Mouse (Mus musculus) brain, embryonic 14.5 days (tissue): Measurements from ENCODE around the gene Gm9833. TPM values are rescaled to one million over a fixed set of nuclear protein-coding genes. Genes with fewer than 3 reads are reported as not detected.

Experiments used
- DNase-seq: peaks from one replicate; pipeline ENCODE4 v3.0.0-alpha.2; 2011; ENCODE audit warnings: low read depth
- CTCF ChIP-seq: fragments of 200-500 bp; IDR thresholded peaks from 2 replicates; pipeline ENCODE4 v1.5.1; 2012; ENCODE audit warnings: inconsistent platforms, mild to moderate bottlenecking, moderate library complexity, borderline replicate concordance; ENCODE audit not compliant: insufficient read depth, insufficient read length; ENCODE audit errors: extremely low read depth
- POLR2A ChIP-seq: fragments of 200-500 bp; IDR thresholded peaks from 2 replicates; pipeline ENCODE4 v1.6.1; 2012; ENCODE audit warnings: mild to moderate bottlenecking, inconsistent platforms, borderline replicate concordance; ENCODE audit not compliant: poor library complexity, insufficient read depth, insufficient read length, severe bottlenecking; ENCODE audit errors: extremely low read depth
- polyA plus RNA-seq: library from polyadenylated mRNA; depleted of rRNA; stranded (reverse); fragments of >200 nt; gene quantifications from 2 replicates; pipeline ENCODE4 v1.2.3, GENCODE M21; 2012

The Gm9833 gene
- polyA plus RNA-seq, 1 experiment, result 11.8 TPM

DNA sequence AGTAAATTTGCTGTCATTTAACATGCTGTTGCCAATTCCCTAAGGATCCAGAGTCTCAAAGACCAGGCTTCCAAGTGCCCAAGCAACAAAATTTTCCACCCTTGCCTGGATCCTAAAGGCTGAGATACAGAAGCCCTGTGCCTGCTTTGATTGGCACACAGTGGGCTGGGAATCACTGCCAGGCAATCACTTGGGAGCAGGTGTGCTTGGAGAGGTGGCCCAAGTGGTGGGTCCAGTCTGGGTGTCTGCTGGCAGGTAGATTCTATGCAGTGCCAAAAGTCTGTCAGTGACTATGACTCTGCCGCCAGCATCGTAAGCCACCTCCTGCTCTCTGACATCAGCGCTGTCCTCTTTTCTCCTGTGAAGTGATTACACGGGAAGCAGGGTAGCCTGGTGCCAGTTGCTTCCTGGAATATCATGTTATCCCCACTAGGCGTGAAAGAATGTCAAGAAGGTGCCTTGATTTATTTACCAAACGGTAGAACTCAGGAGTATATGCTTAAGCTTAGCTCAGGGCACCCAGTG is 3.8 kb downstream of the Gm9833 start:
- no peak for TF ChIP-seq CTCF
- no peak for TF ChIP-seq POLR2A
- DNase-seq, result no peak

DNA sequence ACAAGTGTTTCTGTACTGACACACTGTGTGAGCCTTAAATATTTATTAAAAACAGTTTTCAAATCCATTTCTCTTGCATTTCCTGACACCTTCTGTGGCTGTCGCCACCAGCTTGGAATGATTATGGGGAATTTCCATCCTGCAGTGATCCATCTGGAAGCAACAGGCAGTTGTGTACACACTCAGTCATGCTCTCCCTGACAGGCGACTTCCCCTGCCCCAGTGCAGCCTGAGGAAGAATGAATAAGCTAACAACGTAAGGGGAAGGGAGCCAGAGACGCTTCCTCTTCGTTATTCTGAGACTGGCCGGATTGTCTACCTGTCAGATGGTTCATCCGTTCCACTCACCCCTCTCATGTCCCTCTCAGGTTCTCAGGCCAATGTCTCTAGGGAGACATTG is 4.6 kb downstream of the Gm9833 start:
- peak; percentile 15 for DNase-seq
- TF ChIP-seq POLR2A (no peak), CTCF (no peak)

DNA sequence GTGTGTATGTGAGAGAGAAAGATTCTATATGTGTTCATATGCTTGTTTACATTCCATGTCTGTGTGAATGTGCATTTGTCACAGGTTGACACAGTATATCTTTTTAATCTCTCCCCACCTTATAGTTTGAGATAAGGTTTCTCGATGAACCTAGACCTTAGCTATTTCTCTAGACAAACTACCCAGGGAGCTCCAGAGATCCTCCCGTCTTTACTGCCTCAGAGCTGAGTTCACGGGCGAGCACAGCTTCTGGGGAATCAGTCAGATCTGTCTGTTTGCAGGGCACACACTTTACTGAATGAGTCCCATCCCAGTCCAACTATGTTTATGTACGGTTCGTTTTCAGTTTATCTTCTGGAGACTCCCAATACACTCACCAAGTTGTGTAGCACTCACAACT is 5.0 kb downstream of the Gm9833 start:
- no peak for TF ChIP-seq CTCF
- TF ChIP-seq POLR2A, result no peak
- no peak for DNase-seq

DNA sequence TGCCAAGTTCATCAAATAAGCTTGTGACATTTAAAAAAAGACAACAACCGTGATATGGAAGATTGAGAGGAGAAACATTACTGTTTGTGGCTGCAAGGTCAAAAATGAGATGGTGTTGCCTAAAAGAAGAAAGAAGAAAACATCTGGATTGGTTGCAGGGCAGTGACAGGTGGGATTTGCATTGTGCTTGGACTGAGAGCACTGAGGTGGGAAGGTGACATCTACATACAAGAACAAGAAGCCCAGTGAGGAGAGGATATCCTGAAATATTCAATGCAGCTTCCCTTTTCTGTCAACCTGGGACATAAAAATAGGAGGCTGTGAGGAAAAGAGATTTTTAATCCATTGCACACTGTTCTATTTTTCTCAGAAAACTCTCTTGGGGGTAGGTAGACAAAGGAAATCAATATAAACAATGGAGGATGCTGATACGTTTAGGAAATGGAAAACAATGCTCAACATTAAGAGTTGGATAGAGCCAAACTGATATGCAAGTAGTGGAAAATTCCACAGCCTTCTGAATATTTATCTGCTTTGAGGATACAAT is 7.2 kb downstream of the Gm9833 start:
- TF ChIP-seq POLR2A (no peak), CTCF (no peak)
- no peak for DNase-seq

DNA sequence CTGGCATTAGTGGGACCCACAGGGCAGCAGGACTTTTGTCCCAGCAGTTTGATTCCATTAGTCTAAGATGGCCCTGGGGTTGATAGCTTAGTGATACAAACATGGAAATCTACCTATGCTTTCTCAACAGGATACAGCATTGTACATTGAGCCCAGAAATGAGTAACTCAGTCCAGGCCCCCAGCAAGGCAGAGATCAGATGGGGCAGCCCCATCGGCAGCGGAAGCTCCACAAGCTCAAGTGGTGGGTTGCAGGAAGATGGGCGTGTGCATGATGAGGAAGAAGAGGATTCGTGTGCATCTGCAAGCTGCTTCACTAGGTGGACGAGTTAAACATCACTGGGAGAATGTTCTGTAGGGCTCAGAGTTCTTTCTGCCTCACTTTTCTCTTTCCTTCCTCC is 11.8 kb downstream of the Gm9833 start:
- no peak for TF ChIP-seq CTCF
- TF ChIP-seq POLR2A, result no peak

DNA sequence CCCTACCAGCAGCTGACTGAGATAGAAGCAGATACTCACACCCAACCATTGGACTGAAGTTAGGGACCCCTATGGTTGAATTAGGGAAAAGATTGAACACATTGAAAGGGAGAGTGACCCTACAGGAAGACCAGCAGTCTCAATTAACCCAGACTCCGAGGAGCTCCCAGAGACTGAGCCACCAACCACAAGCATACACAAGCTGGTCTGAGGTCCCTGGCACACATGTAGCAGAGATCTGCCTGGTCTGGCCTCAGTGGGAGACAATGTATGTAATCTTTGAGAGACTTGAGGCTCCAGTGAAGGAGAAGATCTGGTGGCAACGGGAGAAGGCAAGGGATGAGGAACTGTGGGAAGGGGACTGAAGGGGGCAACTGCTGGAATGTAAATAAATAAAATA is 23.7 kb downstream of the Gm9833 start:
- TF ChIP-seq CTCF (no peak), POLR2A (no peak)
- no peak for DNase-seq

More for the DNA sequence above, 11.8 kb downstream of the Gm9833 start:
- no peak for DNase-seq

DNA sequence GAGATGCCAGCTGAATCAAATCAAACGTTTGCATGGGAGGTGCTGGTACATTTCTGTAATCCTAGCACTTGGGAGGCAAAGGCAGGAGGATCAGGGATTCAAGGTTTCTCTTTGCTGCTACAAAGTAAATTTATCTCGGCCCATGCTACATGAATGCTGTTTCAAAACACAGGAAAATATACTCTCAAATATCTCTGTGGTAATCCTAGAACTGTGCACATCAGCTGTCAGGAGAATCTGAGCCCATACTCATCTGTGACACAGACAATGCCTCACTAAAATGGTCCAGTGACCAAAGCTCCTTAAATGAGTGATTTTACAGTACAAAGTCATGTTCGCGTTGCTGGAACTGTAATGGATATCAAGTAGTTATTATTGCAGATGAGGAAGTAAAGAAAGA is 24.3 kb downstream of the Gm9833 start:
- DNase-seq, result no peak
- TF ChIP-seq CTCF (no peak), POLR2A (no peak)

DNA sequence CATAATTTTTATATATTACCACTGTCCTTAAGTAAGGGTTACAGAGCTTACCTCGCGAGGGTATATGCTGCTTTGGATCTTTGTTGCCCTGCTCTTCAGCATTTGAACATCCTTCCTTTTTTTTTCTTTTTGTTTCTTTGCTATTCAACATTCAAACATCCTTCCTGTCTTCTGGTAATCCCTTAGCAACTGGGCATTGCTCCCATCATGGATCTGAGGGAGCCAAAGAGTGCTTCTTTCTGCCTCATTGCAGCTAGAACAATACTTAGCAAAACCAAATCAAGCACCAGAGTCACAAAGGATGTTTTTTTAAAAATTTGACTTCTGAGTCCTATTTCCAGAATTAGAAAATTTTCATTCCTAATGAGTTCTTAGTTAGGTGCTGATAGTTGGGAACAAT is 24.8 kb downstream of the Gm9833 start:
- DNase-seq, result peak; percentile 26
- no peak for TF ChIP-seq POLR2A

DNA sequence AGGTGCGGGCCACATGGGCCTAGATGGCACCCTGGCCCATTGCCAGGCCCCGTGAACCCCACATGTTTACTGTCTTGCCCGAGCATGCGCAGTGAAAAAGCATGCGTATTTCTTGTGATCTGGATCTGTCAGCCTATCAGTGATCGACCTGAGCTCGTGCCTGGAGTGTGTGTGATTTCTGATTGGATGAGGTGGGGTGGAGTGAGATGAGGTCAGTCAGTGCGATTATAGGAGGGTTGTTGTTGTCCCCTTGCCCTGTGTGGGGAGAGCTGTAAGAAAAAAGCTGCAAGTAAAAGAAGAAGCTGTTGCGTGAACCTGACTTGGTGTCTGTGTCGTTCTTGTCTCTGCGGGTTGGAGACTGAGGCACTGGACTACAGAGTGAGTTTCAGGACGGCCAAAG is 28.6 kb downstream of the Gm9833 start:
- no peak for TF ChIP-seq CTCF
- DNase-seq, result no peak

DNA sequence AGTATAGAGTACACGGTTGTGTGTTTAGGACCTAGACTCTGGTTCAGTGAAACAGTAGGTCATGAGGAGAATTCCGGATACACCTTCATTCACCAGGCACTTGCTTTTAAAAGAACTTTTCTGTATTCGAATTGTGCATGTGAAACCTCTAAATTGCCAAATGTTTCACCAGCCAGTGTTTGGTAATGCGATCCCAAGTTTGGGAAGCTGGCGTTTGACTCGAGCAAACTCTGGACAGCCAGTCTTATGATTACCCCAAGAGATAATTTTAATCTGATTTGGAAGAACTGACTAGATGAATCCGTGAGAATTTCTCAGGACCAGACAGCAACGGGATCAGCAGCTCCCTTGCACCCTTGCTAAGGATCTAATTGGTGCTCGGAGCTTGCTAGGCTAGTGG is 33.3 kb downstream of the Gm9833 start:
- TF ChIP-seq POLR2A, result no peak
- no peak for TF ChIP-seq CTCF
- no peak for DNase-seq

DNA sequence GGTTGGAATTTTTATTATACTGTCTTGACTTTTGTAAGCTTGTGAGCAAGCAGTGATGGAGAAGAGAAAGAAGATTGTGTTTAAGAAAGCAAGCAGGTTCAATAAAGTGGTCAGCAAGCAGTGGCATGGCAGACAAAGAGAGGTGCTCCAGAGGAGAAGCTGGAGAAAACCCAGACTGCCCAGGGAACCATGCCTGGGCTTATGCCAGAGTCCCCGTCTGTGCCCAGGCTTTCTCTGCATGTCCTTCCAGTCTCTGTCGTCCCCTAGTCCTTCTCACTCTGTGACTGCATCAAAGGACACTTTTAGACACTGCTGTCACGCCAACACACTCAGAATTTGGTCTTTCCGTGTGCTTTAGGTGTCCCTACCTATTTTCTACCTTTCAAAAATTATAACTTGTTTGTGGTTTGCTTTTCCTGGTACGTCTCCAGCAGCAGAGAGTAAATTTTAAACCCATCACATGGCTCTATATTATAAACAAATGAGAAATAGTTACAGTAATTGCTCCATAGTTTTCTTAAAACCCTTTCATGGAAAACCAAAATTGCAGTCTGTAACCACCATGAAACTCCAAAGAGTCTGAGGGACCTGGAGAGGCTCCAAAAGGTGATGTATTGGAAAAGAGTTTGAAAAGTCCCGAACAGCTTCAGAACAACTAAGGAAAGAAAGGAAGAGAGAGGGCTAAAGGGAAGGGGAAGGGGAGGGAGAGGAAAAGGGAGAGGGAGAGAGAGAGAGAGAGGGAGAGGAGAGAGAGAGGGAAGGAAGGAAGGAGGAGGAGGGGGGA is 34.2 kb downstream of the Gm9833 start:
- no peak for DNase-seq
- TF ChIP-seq CTCF (no peak), POLR2A (no peak)

DNA sequence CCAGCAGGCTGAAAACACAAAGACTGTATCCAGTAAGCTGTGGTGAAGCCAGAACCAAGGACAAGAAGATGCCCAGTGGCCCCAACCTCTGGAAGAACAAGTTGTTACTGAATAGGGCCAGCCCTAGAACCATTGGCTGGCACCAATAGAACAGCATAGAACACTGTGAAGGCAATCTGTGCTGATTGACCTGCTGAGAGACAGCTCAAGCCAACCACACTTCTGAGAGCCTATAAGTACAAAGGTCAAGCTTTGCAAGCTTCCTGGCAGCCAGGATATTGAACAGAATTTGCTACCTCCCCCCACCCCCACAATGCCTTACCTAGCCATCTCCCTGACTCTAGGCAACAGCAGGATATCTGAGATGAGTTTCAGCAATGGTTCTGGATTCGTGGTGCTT is 35.7 kb downstream of the Gm9833 start:
- TF ChIP-seq POLR2A, result no peak
- TF ChIP-seq CTCF, result no peak
- no peak for DNase-seq
